Comparison of ENCODE assay signal across 28 mouse cellular contexts in genomic region chr15:12473596-12473995, GRCm38 (mm10).
DNase-seq lines count a peak whose midpoint lies in the region; ATAC-seq and TF ChIP-seq lines count a peak whose summit lies in the region.
"Had no signal": no experiment of that assay in that cellular context is flagged by ENCODE, and none has a peak within 500 bp of the region (broad histone marks: within the 10 kb centered on the region; RNA-seq: fewer than 3 reads in every experiment).

No protein-coding gene starts in this region.

- DNase-seq in adrenal gland, postnatal 14 days, result peak; percentile 39
- DNase-seq in adrenal gland, adult 18-20 months (ENCODE audit: low spot score in 2 of 2), result no peak
- peak; percentile 50 for DNase-seq in gastrocnemius, adult 2 months
- no peak for DNase-seq in gastrocnemius, adult 8-10 months (ENCODE audit: low spot score in 2 of 2)
- DNase-seq in ovary, postnatal 36 days (ENCODE audit: low spot score), result peak; percentile 17
- DNase-seq in ovary, postnatal 14 days (ENCODE audit: low spot score), result no peak
- DNase-seq in skeletal muscle tissue, adult 2 months (ENCODE audit: low read depth, low spot score), result peak; percentile 46
- DNase-seq: adrenal gland, adult 8-10 months; cerebellum, adult 11 months; cerebellum, adult 2 months; cerebellum, adult 9-11 months; cerebellum, postnatal 25 days; forebrain, postnatal 0 days; gastrocnemius, postnatal 10 days; heart, postnatal 10 days; heart, postnatal 36 days; kidney, adult 11 months had no signal

- no peak overlapping the region for H3K4me3 ChIP-seq in gastrocnemius, adult 2 months
- H3K4me3 ChIP-seq: embryonic facial prominence, embryonic 12.5 days; embryonic facial prominence, embryonic 15.5 days; heart, embryonic 12.5 days; heart, embryonic 15.5 days; hindbrain, embryonic 10.5 days; hindbrain, embryonic 13.5 days; intestine, embryonic 15.5 days had no signal

- intact Hi-C loops in gastrocnemius, adult 2 months (cut with DNase I), result no loop called here

- TF ChIP-seq CTCF in gastrocnemius, adult 2 months (IDR thresholded peaks at IDR 0.05), result no peak

- ATAC-seq in CD4-positive, CD25-positive, alpha-beta regulatory T cell, adult 4 months, result no peak
- ATAC-seq: forebrain, embryonic 14.5 days; forebrain, postnatal 0 days; hindbrain, embryonic 16.5 days; intestine, embryonic 15.5 days; Patski had no signal

- no peak overlapping the region for H3K27ac ChIP-seq in gastrocnemius, adult 2 months
- H3K27ac ChIP-seq: embryonic facial prominence, embryonic 12.5 days; embryonic facial prominence, embryonic 15.5 days; heart, embryonic 15.5 days; hindbrain, embryonic 10.5 days; hindbrain, embryonic 13.5 days; intestine, embryonic 15.5 days had no signal

Comparison
In these comparisons a context has a peak if more than half of its experiments do, and no peak if none do; other contexts are left out.
1. DNase-seq: peak in adrenal gland, postnatal 14 days (single experiment), gastrocnemius, adult 2 months (single experiment), ovary, postnatal 36 days (single experiment) and skeletal muscle tissue, adult 2 months (single experiment); none in adrenal gland, adult 18-20 months (0 of 2), gastrocnemius, adult 8-10 months (0 of 2) and ovary, postnatal 14 days (single experiment).